Mouse (Mus musculus) right cerebral cortex, postnatal 25 days (tissue): ENCODE results near the gene Cfap299.
"Not testable (repeated sequence)": the region's sequence is repeated elsewhere in the genome, so short reads cannot be mapped to it uniquely, and the experiment has no call there.

Experiments
- DNase-seq: peaks from one replicate; pipeline ENCODE4 v3.0.0; 2022

Cfap299 gene

DNA sequence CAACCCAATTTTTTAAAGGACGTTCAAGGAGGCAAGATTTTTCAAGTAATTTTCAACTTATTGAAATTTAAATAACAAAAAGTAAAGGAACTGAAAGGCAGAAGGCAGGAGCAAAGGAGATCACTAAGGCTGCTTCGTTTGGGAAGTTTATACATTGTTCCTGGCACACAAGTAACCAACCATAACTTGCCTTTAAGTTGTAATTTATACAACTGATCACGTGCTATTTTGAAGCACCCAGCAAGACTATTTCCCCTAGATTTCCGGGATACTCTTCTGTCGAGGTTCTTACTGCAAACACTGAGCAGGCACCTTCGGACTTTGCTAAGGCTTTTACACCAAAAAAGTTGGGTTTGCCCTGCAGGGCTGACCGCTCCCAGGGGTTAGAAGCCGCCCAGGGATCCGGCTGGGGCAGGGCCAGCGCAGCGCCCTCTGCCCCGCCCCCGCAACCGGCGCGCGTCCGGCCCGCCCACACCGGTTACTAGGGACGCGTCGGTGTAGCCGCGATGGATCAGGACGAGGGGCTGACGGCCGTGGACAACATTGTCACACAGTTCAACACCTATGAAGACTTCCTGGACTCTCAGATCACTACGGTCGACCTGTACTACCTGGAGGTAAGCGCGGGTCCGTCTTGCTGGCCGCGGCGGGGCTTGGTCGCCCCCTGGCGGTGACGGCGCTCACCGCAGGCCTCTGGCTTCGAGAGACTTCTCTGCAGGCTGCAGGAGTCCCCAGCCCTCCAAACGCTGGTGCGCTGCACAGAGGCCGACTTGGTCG is at the start of gene Cfap299:
Cfap299 (plus strand) TSS at position 457 of the 777 bp plus-strand sequence.
- peak; percentile 82 for DNase-seq

DNA sequence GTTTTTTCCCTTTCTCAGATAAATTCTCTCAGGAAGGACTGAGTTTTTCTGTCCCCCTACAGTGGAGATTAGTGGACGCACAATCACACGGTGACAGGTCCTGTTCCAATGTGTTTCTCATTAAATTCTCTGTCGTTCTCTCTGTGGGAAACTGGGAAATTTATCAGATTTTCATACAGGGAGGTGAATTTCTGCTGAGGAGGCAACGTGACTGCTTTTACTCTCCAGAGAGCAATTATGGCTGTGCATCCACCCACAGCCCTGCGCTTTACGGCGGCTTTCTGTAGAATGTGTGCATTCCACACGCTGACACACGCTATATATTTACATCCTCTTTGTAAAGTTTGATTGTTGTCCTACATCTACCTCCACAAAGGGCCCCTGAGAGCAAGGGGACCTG is 47.1 kb upstream of the Cfap299 start:
- no peak for DNase-seq

DNA sequence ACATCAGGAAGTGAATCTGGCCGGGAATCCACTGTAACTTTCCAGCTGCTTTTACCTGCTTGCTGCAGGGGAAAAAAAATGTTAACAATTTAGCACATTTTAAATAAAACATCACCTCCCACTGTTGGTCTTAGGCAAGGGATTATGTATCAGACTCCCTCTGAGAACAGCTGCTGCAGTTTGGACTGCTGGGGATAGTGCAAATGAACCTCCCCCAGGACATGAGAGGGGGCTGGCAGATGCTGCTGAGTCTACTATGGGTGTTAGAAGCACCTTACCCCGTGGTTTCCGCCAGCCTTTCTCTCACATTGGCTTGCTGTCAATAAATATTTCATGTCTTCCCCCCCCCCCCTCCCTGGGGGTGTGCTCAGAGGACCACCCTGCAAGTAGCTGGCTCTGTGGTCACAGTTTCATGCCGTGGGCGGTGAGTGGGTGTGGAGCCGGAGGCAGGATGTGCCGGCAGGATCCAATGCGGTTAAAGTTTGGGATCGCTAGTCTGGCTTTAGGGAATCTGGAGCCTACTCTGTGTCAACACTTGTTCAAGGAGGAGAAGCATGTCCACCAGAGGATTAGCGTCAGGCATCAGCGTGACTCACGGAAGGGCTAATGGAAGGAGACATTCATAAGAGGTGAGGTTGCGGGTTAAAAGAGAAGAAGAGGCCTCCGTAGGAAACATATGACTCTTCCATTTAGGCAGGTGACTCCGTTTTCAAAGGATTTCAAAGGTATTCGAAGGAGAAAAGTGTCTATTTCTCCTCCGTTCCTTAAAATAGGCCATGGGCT is 45.2 kb upstream of the Cfap299 start:
- no peak for DNase-seq

DNA sequence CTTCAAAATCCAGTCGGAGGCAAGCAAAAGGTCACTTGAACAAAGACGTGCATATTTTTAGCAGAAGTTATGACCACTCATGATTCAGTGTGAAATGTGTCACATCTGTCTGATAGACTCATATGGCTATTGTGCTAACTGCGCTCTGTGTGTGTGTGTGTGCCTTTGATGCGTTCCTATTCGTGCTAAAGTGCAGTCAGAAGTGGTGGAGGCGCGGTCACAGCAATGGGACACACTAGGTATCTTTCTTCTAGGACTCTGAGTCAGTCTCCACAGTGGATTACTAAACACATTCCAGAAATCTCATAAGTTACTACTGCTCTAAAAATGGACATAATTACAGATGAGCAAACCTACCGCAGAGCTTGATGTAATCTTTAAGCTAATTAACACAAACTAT is 38.5 kb upstream of the Cfap299 start:
- DNase-seq: no peak

DNA sequence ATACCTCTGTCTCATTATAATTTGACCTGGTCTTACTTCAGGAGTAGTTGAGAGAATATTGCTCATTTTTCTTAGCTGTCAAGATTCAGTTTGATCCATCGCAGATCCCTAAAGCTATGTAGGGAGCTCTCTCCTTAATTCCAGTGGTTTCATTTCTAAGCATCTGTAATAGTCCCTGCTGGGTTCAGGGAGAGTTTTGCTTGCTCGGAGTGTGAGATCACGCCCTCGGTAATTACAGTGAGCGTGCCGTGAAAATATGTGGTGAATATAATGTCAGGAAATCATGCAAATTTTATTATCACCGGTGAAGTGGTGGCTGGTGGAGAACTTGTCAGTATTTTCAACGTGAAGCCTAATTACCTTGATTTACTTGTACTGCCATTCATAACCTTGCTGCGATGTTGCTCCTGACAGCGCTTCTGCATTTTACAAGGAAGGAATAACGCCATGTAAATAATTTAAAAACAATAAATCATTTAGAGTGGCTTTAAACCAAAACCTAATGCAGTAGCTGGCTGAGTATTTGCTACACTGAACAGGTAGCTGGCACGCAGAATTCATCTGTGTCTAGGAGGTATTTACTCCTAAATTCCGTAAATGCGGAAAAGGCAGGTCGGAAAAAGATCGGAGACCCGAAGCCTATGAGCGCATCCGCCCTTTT is 36.6 kb upstream of the Cfap299 start:
- no peak for DNase-seq

DNA sequence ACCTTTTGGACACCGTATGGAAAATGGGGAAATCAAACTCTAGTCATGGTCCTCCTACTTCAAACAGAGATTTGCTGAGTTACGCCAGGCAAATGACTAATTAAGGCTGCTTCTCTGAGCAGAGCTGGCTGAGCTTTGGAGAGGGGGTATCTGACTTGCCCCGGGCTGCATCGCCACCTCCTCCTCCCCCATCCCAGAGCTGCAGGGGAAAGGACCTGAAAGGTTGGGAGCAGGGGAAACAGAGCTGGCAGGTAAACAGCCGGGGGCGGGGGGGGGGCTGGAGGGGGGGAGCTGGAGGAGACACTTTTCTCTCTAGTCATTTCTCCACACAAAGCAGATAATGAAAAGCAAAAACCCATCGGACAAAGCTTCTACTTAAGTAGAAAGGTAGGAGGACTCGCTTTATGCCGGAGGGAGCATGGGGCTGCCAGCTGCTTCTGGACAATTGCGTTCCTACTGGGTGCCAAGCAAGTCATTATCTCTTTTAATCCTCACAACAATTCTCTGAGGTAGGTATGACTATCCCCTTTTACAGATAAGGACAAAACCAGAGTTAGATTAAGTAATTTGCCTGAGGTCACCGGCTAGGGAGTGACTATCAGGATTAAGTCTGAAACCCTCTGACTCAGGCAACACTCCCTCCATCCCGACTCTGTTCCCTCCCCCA is 35.9 kb upstream of the Cfap299 start:
- DNase-seq: no peak

DNA sequence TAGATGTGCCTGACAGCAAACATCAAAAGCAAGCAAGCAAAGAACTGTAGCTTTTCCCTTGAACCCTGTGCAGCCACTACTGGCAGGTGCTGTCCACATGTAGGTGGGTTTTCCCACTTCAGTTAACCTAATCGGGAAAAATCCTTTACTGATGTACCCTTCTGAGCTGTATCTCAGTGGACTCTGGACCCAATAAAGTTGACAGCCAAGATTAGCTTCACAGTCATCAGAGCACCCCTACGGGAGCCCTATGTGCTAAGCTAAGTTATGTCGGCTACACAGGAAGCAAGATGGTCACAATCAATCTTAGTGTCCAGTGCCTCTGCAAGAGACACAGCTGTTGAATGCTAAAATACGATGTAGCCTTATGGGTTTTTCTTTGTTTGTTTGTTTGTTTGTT is 29.0 kb upstream of the Cfap299 start:
- DNase-seq: no peak

DNA sequence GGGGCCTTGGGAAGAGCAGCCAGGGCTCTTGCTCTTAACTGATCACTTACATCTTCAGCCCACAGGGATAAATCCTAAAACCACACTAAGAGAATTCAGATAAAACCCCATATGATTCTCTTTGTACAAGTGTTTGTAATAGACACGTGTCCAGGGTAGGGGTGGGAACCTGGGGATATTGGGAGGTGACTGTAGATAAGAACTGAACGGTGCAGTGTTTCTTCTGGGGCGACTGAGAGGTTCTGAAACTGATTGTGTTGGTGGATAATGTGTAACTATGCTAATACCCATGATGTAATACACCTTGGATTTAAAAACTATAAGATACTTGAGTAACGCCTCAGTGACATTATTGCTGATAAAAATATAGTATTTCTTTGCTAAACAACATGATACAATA is 23.4 kb upstream of the Cfap299 start:
- DNase-seq: no peak

DNA sequence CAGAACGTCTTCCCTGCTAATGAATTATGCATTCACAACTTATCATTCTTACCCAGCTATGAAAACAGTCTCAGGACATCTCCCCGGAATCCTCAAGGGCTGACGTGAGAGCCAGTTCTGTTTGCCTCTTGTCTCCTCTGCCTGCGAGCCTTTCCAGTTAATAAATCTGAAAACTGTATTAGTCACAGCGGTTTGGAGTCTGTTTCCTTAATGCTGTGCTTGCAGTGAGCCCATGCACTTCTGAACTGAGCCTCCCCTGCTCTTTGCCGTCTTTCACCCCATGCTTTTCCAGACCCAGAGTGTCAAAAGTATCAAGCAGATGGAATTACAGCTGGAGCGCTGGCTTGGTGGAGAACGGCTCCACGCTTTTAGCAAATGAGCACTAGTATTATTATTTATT is 22.6 kb upstream of the Cfap299 start:
- DNase-seq: no peak

DNA sequence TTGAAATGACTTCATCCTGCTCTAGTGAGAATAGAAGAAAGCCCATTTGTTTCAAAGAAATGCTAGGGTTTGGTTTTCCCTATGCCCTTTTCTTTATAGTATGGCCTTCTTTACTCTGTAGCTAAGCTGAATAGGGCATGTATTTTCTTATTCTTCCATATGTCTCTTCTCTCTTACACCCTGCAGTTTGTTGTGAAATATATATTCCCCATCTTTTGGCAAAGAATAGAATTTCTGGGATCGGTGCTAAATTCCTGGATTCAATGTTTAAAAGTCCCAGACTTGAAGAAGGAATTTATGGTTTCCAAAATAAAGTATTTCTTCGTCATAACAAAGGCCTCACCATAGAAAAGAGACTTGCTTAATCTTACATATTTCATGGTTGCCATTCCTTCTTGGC is 2.5 kb upstream of the Cfap299 start:
- DNase-seq: no peak

DNA sequence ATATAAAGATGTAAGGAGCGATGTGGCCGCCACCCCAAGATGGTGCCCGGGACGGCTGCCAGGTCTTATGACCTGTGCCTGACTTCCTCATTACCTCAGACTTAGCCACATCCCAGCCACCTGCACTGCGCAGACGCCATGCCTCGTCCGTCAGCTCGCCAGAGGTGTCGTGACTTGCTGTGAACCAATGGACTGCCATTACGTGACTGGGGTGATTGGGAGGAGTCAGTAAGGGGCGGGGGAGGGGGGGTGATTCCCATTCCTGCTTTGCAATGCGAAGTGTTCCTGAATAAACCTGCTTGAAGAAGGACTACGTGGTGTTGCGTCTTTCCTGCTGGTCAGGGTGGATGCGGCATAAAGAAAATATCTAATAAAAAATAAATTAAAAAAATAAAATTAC is 14.6 kb downstream of the Cfap299 start:
- not testable (repeated sequence) for DNase-seq

DNA sequence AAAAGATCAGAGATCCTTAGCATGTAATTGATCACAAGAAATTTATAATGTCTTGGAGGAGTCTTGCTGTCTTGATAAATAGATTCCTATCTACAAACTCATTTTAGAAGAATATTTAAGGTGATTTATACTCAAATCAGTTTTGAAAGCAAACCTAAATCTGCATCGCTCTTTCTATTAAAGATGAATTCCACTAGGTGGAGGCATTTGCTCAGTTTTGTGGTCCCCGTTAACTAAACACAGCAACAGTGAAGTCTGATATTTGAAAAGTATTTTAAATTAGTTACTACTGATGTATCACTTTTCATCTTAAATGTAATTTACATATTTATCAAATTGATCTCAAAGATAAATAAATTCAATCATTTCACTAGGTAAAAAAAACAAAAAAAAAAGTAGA is 15.5 kb downstream of the Cfap299 start:
- no peak for DNase-seq

DNA sequence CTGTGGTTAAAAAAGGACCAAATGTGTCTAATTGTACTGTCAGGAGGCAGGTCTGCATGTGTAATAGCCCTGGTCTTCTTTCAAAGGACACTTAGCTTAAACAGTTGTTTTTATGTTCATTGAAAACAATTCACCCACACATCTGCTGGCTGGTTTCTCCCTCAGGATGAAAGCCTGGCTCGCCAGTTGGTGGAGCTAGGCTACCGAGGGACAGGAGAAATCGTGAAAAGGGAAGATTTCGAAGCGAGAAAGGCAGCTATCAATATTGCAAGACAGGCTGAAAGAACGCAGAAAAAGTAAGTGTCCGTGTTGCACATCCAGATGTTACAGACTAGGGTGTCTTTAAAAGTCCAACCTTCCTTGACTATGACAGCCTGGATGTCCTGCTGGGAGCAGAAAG is 17.0 kb downstream of the Cfap299 start:
- DNase-seq: no peak

DNA sequence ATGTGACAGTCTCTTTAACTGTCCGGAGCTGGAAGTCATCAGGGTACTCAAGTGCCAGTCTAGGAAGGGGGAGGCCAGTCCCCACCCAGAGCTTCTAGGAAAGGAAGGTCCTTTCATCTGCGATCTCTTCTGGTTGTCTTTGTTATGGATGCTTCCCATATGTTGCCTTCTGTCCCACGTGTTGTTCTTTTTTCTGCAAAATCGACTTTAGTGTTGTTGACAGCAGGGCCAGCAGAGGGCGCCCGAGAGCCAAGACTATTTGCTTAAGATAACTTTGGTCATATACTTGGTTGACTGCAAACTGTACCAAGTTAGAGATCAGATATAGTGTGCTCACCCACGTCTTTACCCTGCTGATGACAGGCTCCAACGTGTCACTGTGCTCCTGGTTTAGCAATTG is 19.5 kb downstream of the Cfap299 start:
- DNase-seq: peak; percentile 70

DNA sequence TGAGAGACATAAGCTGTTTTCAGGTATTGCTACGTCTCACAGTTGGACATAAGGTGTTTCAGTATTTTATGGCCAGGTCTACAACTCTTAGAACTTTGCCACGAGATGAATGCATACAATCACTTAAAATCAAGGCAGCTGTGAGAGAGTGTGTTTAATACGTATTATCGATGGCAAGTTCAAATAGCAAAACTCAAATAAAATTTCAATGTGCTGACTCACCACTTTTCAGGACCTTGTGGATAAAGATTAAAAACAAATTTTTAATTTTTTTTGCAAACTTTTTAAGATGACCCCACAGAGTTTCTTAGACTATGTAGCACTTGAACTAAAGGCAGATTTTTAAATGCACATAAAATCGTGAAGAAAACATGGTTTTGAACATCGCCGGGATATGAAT is 30.8 kb downstream of the Cfap299 start:
- DNase-seq: no peak

DNA sequence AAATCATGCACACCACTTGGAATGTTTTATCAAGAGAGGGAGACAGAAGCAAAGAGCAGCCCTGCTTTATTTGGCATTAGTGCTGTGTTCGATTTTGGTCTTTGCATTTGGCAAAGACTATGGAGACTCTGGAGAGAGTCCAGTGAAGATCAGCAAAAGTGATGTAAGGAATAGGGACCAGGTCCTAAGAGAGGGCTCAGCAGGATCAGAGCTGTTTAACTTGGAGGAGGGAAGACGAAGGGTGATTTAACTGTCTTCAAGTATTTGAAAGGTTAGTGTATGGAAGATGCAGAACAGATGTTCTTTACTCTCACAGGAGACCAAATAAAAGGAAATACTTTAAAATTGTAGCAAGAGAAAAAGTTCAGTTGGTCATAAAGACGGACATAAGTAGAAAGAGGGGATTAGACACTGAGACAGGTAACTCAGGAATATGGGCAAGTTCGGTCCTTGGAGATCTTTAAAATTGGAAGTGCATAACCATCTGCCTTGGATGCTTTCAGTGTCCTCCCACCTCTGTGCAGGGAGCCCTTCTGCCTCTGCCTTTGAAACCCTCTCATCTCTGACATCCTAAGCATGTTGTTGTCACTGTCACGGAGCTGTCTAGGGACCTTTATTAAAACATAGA is 31.8 kb downstream of the Cfap299 start:
- no peak for DNase-seq

DNA sequence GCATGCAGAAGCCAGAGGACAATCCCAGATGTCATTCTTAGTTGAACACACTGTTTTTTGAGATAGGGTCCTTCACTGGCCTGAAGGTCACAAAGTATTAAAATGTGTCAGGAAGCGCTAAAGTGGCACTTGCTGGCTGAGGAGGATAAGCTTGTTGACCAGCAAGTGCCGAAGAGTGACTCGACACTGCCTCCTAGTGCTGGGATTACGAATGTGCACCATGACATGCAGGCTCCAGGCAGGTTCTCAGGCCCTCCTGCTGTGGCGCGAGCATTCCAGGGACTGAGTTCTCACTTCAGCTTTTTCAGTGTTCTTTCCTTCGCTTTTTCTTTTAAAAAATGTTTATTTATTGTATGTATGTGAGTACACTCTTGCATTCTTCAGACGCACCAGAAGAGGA is 34.3 kb downstream of the Cfap299 start:
- DNase-seq: no peak

DNA sequence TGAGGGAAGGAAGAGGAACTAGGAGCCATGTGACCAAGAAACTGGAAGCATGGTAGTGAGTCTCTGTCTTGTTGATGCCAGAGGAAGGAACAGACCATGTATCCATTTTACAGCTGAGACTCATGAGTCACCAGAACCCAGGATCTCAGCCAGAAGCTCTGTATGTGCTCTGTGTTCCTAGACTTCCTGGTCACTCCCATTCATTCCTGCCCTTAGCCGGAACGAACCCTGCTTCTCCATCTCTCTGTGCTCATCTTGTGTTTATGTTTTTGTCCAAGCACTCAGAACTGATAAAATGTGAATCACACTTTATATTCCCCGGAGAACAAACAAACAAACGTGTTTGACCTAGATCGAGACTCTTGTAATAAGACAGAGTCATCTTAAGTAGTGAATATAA is 36.2 kb downstream of the Cfap299 start:
- no peak for DNase-seq

DNA sequence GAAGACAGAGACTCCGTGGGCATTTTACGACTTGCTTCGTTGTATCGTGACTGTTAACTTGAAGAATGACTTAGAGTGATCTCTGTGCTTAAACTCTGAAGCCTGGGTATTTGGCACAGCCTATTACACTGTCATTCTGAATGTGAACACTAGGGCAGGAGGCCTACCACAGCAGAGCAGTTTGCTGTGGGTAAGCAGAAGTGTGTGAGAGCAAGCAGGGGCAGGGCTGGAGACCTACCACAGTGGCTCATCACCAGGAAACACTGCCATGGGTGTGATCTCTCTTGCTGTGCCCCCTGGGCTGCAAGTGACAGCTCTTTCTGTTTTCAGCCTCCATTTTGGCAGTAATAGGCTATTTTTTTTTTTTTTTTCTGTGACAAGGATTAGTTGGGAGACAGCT is 39.7 kb downstream of the Cfap299 start:
- DNase-seq: no peak

DNA sequence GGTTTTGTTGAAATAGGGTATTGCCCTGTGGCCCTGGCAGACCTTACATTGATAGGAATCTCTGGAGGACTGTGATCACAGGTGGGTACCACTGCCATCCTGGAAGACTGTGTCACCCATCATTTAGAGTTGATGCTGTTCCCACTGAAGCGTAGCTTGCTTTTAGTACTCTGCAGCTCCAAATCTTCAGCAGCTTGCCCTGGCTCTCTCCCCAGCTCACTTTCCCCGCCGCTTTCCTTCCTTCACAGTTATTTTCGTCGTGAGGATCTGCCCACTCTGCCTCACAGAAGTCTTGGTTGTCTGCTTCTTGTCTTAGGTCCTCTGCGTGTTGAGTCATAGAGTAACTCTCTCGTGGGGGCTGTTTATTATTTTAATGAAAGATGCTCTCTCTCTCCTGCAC is 40.3 kb downstream of the Cfap299 start:
- peak; percentile 43 for DNase-seq

DNA sequence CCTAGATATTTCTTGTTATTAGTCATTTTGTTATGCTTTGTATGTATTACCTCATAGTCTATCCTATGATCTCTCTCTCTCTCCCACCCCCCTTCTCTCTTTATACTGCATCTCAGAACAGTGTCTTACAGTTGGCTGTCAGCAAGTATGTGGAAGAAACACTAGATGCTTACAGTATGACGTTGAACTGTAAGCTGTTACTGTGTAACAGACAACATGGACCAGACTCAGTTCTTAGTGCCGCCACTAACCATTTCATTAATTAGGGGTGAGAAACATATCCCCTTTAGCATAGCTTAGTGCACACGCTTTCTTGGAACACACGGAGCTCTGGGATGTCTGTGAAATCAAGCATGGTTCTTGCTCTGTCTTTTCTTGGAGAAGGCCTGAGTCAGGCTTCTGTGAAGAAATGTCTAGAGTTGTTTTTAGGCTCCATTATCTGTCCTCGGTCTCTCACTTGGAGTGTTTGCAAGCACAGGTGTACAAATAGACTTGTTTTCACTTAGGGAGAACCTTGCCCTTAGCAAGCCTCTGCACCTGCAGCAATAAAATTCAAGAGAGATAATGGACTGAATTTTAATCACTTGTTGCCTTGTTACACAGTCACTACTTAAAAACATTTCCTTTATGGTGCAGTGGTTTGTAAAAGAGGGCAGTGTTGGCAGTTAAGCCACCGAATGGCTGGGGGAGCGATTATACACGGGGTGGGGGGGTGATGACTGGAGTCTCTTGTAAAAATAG is 47.1 kb downstream of the Cfap299 start:
- DNase-seq: no peak

DNA sequence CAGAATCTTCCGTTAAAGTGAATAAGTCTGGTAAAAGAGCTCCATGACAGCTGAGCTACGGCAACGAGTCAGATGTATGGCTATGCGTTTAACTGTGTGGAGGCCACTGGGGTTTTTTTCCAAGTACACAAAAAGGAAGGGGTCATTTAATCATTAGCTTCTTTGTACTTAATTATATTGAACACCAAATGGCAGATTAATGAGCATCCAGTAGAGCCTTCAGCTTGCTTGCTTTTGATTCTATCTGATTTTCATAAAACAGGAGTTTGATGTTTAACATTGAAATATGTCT is 47.6 kb downstream of the Cfap299 start:
- no peak for DNase-seq
